In genomic region chr7:37364221-37364620, GRCm38 (mm10) we compare ENCODE assay signal across 11 mouse cellular contexts.
DNase-seq lines count a peak whose midpoint lies in the region; ATAC-seq and TF ChIP-seq lines count a peak whose summit lies in the region.
"Had no signal": no experiment of that assay in that cellular context is flagged by ENCODE, and none has a peak within 500 bp of the region (broad histone marks: within the 10 kb centered on the region; RNA-seq: fewer than 3 reads in every experiment).

No protein-coding gene starts in this region.

- peak; percentile 55 for DNase-seq in embryo, embryonic 10.5 days (ENCODE audit: low spot score)
- DNase-seq in embryo, embryonic 10 days (ENCODE audit: low spot score): no peak
- peak; percentile 69 for DNase-seq in forebrain, embryonic 14.5 days (ENCODE audit: low spot score)
- DNase-seq in midbrain, embryonic 11.5 days (ENCODE audit: low spot score, missing footprints): peak; percentile 92
- no peak for DNase-seq in spleen, postnatal 10 days (ENCODE audit: low spot score in 2 of 2)
- no peak for DNase-seq in cerebellum, adult 18-20 months
- DNase-seq in cerebellum, postnatal 25 days: no peak
- DNase-seq: kidney, adult 8-10 months had no signal

- H3K79me2 ChIP-seq in C2C12 (ENCODE audit: control insufficient read depth, insufficient read depth): no peaks in the 10 kb centered on the region

- H3K4me3 ChIP-seq in C2C12 (ENCODE audit: insufficient read depth, poor library complexity, severe bottlenecking): no peak overlapping the region
- H3K4me3 ChIP-seq in forebrain, embryonic 14.5 days (ENCODE audit: low read depth, low read length): no peak overlapping the region
- H3K4me3 ChIP-seq in midbrain, embryonic 11.5 days (ENCODE audit: low read depth, low read length): no peak overlapping the region
- H3K4me3 ChIP-seq: heart, embryonic 12.5 days; liver, embryonic 12.5 days had no signal

- H3ac ChIP-seq in C2C12 (ENCODE audit: control insufficient read depth, insufficient read length, low read depth): peak overlapping the region; percentile 10

- ATAC-seq in forebrain, embryonic 14.5 days: peak; percentile 22
- peak; percentile 56 for ATAC-seq in midbrain, embryonic 11.5 days (ENCODE audit: low FRiP score)
- ATAC-seq: liver, embryonic 12.5 days had no signal

- H3K79me3 ChIP-seq in C2C12 (ENCODE audit: low read depth): no peaks in the 10 kb centered on the region

- H3K4me2 ChIP-seq in forebrain, embryonic 14.5 days (ENCODE audit: low read length): peak overlapping the region; percentile 32
- H3K4me2 ChIP-seq in midbrain, embryonic 11.5 days: peak overlapping the region; percentile 30; the same call in 1 of the 2 replicates
- H3K4me2 ChIP-seq: heart, embryonic 12.5 days; liver, embryonic 12.5 days had no signal

- no peak for TF ChIP-seq CTCF in C2C12 (IDR thresholded peaks at IDR 0.05; ENCODE audit: control insufficient read depth, insufficient read depth, insufficient read length)

- no peaks in the 10 kb centered on the region for H3K27me3 ChIP-seq in C2C12 (ENCODE audit: control insufficient read depth, insufficient read depth, insufficient read length)
- no peaks in the 10 kb centered on the region for H3K27me3 ChIP-seq in forebrain, embryonic 14.5 days (replicated peaks; ENCODE audit: control insufficient read depth, insufficient read depth, low read length)
- no peaks in the 10 kb centered on the region; the same call in 1 of the 2 replicates for H3K27me3 ChIP-seq in midbrain, embryonic 11.5 days (ENCODE audit: control insufficient read depth, insufficient read depth, low read length)
- H3K27me3 ChIP-seq: heart, embryonic 12.5 days had no signal

- H3K36me3 ChIP-seq in C2C12 (ENCODE audit: control insufficient read depth, insufficient read depth): no peaks in the 10 kb centered on the region
- no peaks in the 10 kb centered on the region for H3K36me3 ChIP-seq in forebrain, embryonic 14.5 days (ENCODE audit: control insufficient read depth, insufficient read depth, low read length)
- no peaks in the 10 kb centered on the region for H3K36me3 ChIP-seq in midbrain, embryonic 11.5 days (ENCODE audit: control insufficient read depth, insufficient read depth, low read length)
- H3K36me3 ChIP-seq: heart, embryonic 12.5 days; liver, embryonic 12.5 days had no signal

- H3K27ac ChIP-seq in forebrain, embryonic 14.5 days (ENCODE audit: low read depth, low read length): peak overlapping the region; percentile 53
- peak overlapping the region; percentile 84 for H3K27ac ChIP-seq in midbrain, embryonic 11.5 days (ENCODE audit: low read depth, low read length)
- H3K27ac ChIP-seq: liver, embryonic 12.5 days had no signal

- peaks cover 11% of the 10 kb centered on the region for H3K4me1 ChIP-seq in forebrain, embryonic 14.5 days (ENCODE audit: control insufficient read depth, insufficient read depth, low read length)
- peaks cover 49% of the 10 kb centered on the region for H3K4me1 ChIP-seq in midbrain, embryonic 11.5 days (ENCODE audit: control insufficient read depth, insufficient read depth, low read length)
- H3K4me1 ChIP-seq: liver, embryonic 12.5 days had no signal

- H3K9ac ChIP-seq in forebrain, embryonic 14.5 days (ENCODE audit: low read length): no peak overlapping the region
- peak overlapping the region; percentile 24; the same call in 1 of the 2 replicates for H3K9ac ChIP-seq in midbrain, embryonic 11.5 days (ENCODE audit: low read length)
- H3K9ac ChIP-seq: heart, embryonic 12.5 days; liver, embryonic 12.5 days had no signal

- WGBS in forebrain, embryonic 14.5 days: 3% methylated on average over 9 of the region's 9 CpGs
- 19% methylated on average over 9 of the region's 9 CpGs for WGBS in midbrain, embryonic 11.5 days

- no peaks in the 10 kb centered on the region for H3K9me3 ChIP-seq in forebrain, embryonic 14.5 days (replicated peaks; ENCODE audit: control insufficient read depth, low read length)
- H3K9me3 ChIP-seq in midbrain, embryonic 11.5 days (ENCODE audit: control insufficient read depth, low read length): no peaks in the 10 kb centered on the region
- H3K9me3 ChIP-seq: heart, embryonic 12.5 days; liver, embryonic 12.5 days had no signal

TF ChIP-seq in C2C12, 6 proteins besides CTCF, POLR2A, EP300 and RAD21:
- TF ChIP-seq USF1 (IDR thresholded peaks at IDR 0.05; ENCODE audit: low read depth) (no peak), MYOD1 (IDR thresholded peaks at IDR 0.05; ENCODE audit: control insufficient read depth, insufficient read length, low read depth) (no peak), FOSL1 (IDR thresholded peaks at IDR 0.05; ENCODE audit: insufficient read depth, low read length, poor library complexity, severe bottlenecking) (no peak), MAX (IDR thresholded peaks at IDR 0.05) (no peak), MYOG (IDR thresholded peaks at IDR 0.05; ENCODE audit: control insufficient read depth, extremely low read depth, insufficient read length) (no peak), CEBPB (IDR thresholded peaks at IDR 0.05; ENCODE audit: low read depth) (no peak)

Comparison
In these comparisons a context has a peak if more than half of its experiments do, and no peak if none do; other contexts are left out.
1. DNase-seq: peak in embryo, embryonic 10.5 days (single experiment), forebrain, embryonic 14.5 days (single experiment) and midbrain, embryonic 11.5 days (single experiment); none in embryo, embryonic 10 days (single experiment), spleen, postnatal 10 days (0 of 2), cerebellum, adult 18-20 months (0 of 2) and cerebellum, postnatal 25 days (0 of 2).